ENCODE assay signal across 8 mouse cellular contexts in the genomic region with DNA sequence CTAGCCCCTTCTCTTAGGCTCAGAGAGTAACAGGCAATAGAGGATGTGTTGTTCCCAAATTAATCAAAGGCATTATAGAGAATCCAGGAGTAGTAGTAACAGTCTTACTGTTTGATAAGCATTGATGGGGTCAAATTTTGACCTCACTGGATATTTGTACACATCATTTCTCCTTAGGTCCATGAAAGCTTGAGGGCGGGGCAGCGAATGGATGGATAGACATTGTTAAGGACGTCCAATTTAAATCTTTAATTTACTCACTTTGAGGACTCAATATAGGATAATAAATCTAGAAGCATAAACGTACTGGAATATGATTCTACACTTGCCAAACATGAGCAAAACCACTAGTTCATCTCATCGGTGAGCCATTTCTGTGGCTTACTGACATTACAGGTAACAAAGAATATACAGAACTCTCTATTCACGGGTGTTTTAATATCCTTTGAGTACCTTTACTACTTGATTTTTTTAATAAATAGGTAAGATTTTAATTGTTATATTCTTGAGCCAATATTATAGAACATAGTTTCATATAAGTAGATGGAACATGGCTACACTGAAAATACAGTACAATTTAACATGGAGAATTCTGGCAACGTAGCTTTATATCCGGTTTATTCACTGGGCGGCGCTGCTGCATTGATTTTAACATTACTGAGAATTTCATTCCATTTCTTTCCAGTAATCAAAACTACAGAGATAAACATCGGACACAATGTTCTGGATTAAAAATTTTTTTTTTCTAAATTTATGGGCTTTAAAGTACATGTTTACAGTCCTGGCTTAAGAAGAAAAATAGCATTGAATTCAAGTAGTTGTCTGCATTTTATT. TPM values are rescaled to one million over a fixed set of nuclear protein-coding genes. Genes with fewer than 3 reads are reported as not detected.
DNase-seq lines count a peak whose midpoint lies in the region; ATAC-seq lines count a peak whose summit lies in the region.

No protein-coding gene starts in this region.

- no peaks in the 10 kb centered on the region for H3K9me3 ChIP-seq in limb, embryonic 10.5 days (replicated peaks)
- no peaks in the 10 kb centered on the region for H3K9me3 ChIP-seq in midbrain, embryonic 12.5 days
- H3K9me3 ChIP-seq in stomach, embryonic 15.5 days, result no peaks in the 10 kb centered on the region

- H3K4me2 ChIP-seq in midbrain, embryonic 12.5 days (replicated peaks), result peak overlapping the region; percentile 65
- H3K4me2 ChIP-seq in stomach, embryonic 15.5 days, result peak overlapping the region; percentile 75

- peak; percentile 69 for DNase-seq in CD4-positive, CD25-positive, alpha-beta regulatory T cell, adult 2 months (ENCODE audit: low read depth, low spot score)
- peak; percentile 79 for DNase-seq in adrenal gland, postnatal 10 days
- DNase-seq in embryo, embryonic 9.5 days (ENCODE audit: extremely low spot score), result peak; percentile 45
- peak; percentile 23 to 65 for DNase-seq in gastrocnemius, postnatal 36 days
- DNase-seq in kidney, adult 18-20 months, result peak; percentile 78
- DNase-seq in limb, embryonic 10.5 days (ENCODE audit: low spot score), result peak; percentile 39

- H3K4me1 ChIP-seq in limb, embryonic 10.5 days, result peaks cover 8% of the 10 kb centered on the region
- peaks cover 12% of the 10 kb centered on the region for H3K4me1 ChIP-seq in midbrain, embryonic 12.5 days
- H3K4me1 ChIP-seq in stomach, embryonic 15.5 days, result peaks cover 6% of the 10 kb centered on the region; the same call in 1 of the 2 replicates

- peak overlapping the region; percentile 75 for H3K4me3 ChIP-seq in limb, embryonic 10.5 days
- peak overlapping the region; percentile 68 for H3K4me3 ChIP-seq in midbrain, embryonic 12.5 days
- H3K4me3 ChIP-seq in stomach, embryonic 15.5 days (replicated peaks), result peak overlapping the region; percentile 70

- peaks cover 18% of the 10 kb centered on the region for H3K36me3 ChIP-seq in limb, embryonic 10.5 days
- H3K36me3 ChIP-seq in midbrain, embryonic 12.5 days, result peaks cover 9% of the 10 kb centered on the region
- H3K36me3 ChIP-seq in stomach, embryonic 15.5 days, result no peaks in the 10 kb centered on the region

- H3K9ac ChIP-seq in midbrain, embryonic 12.5 days (replicated peaks), result peak overlapping the region; percentile 46; the same call in 1 of the 2 replicates
- peak overlapping the region; percentile 14; the same call in 1 of the 2 replicates for H3K9ac ChIP-seq in stomach, embryonic 15.5 days

- intact Hi-C loops in gastrocnemius, postnatal 36 days (cut with DNase I), result loop anchor here (2.0 to 10.0 kb wide), 4 partner anchors 143 to 603 kb away; no protein-coding TSS in a partner anchor

- no peaks in the 10 kb centered on the region for H3K27me3 ChIP-seq in limb, embryonic 10.5 days (ENCODE audit: low read depth, poor library complexity, severe bottlenecking)
- no peaks in the 10 kb centered on the region for H3K27me3 ChIP-seq in midbrain, embryonic 12.5 days
- no peaks in the 10 kb centered on the region for H3K27me3 ChIP-seq in stomach, embryonic 15.5 days (replicated peaks)

- H3K27ac ChIP-seq in limb, embryonic 10.5 days, result peak overlapping the region; percentile 89
- peak overlapping the region; percentile 76 for H3K27ac ChIP-seq in midbrain, embryonic 12.5 days (replicated peaks)
- peak overlapping the region; percentile 79 for H3K27ac ChIP-seq in stomach, embryonic 15.5 days

- ATAC-seq in midbrain, embryonic 12.5 days (ENCODE audit: low FRiP score, low read depth), result peak; percentile 5; the same call in 1 of the 2 replicates
- no peak; the same call in 1 of the 2 replicates for ATAC-seq in stomach, embryonic 15.5 days (ENCODE audit: insufficient read depth, low FRiP score, low read depth)

- 17% methylated on average over 11 of the region's 11 CpGs for WGBS in limb, embryonic 10.5 days
- WGBS in midbrain, embryonic 12.5 days, result 15% methylated on average over 11 of the region's 11 CpGs
- WGBS in stomach, embryonic 15.5 days, result 7% methylated on average over 11 of the region's 11 CpGs

RNA-seq across cellular contexts. Expression of a gene that starts 0.7 kb away (rescaled TPM):
- total RNA-seq in adrenal gland, postnatal 10 days (2021), result 10 to 100 TPM; 12.4 to 13.4 TPM
- total RNA-seq in gastrocnemius, postnatal 36 days (2021), result under 1 TPM; 0.69 to 0.76 TPM
- 72.9 and 76.3 TPM in 2 replicates for polyA plus RNA-seq in limb, embryonic 10.5 days (2016; fragmentation: Nextera tagmentation; extraction: Ambion mirVana)
- polyA plus RNA-seq in midbrain, embryonic 12.5 days (2016; fragmentation: Nextera tagmentation; extraction: Ambion mirVana), result 62.4 and 69.7 TPM in 2 replicates
- polyA plus RNA-seq in stomach, embryonic 15.5 days (2015; fragmentation: Nextera tagmentation; extraction: Ambion mirVana), result 48.7 and 49.5 TPM in 2 replicates
